Mouse (Mus musculus) embryonic facial prominence, embryonic 10.5 days (tissue): ENCODE results near the gene Has1. TPM values are rescaled to one million over a fixed set of nuclear protein-coding genes. Genes with fewer than 3 reads are reported as not detected.

ENCODE experiments used
- DNase-seq: peaks from one replicate; pipeline ENCODE4 v3.0.0-alpha.2; 2017; ENCODE audit warnings: low spot score
- H3K27ac ChIP-seq: fragments of 300-500 bp; sonication (generic); replicated peaks from 2 replicates; pipeline ENCODE4 v1.5.1; 2016; ENCODE audit warnings: mild to moderate bottlenecking
- H3K27me3 ChIP-seq: fragments of 300-500 bp; sonication (generic); replicated peaks from 2 replicates; pipeline ENCODE4 v1.6.1; 2016; ENCODE audit warnings: low read depth, mild to moderate bottlenecking; ENCODE audit not compliant: poor library complexity, severe bottlenecking
- H3K36me3 ChIP-seq: fragments of 300-500 bp; sonication (generic); replicated peaks from 2 replicates; pipeline ENCODE4 v1.6.1; 2016; ENCODE audit warnings: mild to moderate bottlenecking, moderate library complexity
- H3K4me1 ChIP-seq: fragments of 300-500 bp; sonication (generic); 2 replicates; pipeline ENCODE4 v1.6.1; 2016
- H3K4me3 ChIP-seq: fragments of 300-500 bp; sonication (generic); 2 replicates; pipeline ENCODE4 v1.5.1; 2016; ENCODE audit warnings: mild to moderate bottlenecking, moderate library complexity
- H3K9me3 ChIP-seq: fragments of 300-500 bp; sonication (generic); 2 replicates; pipeline ENCODE4 v1.6.1; 2016; ENCODE audit warnings: mild to moderate bottlenecking
- WGBS: fragments of 180-500 bp; shearing (Covaris S2); methylation state at CpG from one replicate; pipeline ENCODE4 v1.1.7; 2016; 5-methylcytosine and 5-hydroxymethylcytosine counted together
- microRNA counts: library from miRNA; unstranded; fragments of <30 nt; microRNA quantifications from one replicate; lab custom pipeline; 2017
- microRNA-seq: library from miRNA; unstranded; fragments of <30 nt; microRNA quantifications from one replicate; pipeline ENCODE4, GENCODE M21; 2017
- polyA plus RNA-seq: library from polyadenylated mRNA; unstranded; fragments of >200 nt; fragmentation: Nextera tagmentation; extraction: Ambion mirVana; gene quantifications from 2 replicates; pipeline ENCODE4 v1.2.1, GENCODE M21; 2016

Has1 gene
- polyA plus RNA-seq, 1 experiment from 2014 or later = 1.5 TPM

DNA sequence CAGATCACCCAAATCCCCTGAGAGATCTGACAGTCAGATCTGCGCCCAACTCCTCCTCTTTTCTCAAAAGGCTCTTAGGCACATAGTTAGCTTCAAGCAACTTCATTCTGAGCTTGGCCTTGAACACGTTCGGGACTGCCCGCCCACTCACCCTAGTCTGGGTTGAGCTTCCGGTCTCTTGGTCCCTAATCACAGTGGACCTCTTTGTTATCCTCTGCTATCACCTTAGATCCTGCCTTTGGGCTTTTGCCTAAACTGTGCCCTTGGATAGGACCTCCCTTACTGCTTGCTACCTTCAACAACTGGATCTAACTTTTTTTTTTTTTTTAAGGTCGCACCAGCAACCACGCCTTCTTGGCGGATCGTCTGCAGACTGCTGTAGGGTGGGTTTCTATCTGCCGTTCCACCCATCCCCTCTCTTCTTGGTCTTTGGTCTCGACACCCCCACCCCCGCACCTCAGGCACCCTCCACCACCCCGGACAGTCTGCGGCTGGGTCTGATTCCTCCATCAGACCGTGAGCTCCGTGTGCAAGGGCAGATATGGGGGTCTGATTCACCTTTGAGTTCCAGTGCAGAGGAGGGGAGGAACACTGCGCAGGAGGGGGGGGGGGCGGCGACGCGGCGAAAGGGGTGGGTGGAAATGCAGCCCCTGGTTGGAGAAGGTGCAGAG, 28.9 kb downstream of the Has1 start:
- peaks cover 24% of the 10 kb centered on the region for H3K4me1 ChIP-seq
- DNase-seq = peak; percentile 76
- peak overlapping the region; percentile 99 for H3K27ac ChIP-seq
- under 1% methylated on average over 20 of the region's 22 CpGs for WGBS
- H3K36me3 ChIP-seq = peaks cover 14% of the 10 kb centered on the region
- H3K9me3 ChIP-seq = no peaks in the 10 kb centered on the region
- H3K4me3 ChIP-seq = peak overlapping the region; percentile 92
- H3K27me3 ChIP-seq = no peaks in the 10 kb centered on the region

DNA sequence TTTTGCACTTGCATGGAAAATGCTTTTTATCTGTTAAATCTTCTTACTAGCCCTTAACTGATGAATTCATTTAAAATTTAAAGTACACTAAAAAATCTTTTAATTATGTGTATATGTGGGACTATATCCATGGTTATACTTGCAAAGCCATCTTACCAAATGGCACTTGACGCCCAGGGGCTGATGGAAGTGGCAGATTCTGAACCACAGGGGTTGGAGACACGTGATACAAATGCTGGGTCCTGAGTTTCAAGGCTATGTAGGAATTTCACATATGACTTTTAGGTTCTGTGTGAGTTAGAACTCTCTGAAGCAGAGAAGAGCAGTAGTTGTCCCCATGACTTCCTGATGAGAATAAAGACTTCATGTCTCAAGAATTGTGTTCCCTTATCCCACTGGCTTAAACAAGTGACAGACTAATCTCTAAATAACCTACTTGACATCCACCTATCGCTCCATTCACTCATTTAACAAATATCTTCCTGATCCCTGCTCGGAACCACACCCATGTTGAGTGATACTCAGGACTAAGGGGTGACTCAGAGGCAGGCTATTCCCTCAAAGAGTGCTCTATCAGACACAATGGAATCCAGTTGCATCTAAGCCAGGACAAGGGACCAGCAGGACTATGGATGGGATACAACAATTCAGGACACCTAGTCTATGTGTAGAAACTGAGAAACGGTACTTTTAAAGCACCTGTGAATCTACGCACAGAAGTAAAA, 31.2 kb downstream of the Has1 start:
- 78% methylated on average over 6 of the region's 6 CpGs for WGBS
- no peaks in the 10 kb centered on the region for H3K9me3 ChIP-seq
- H3K4me1 ChIP-seq = peaks cover 6% of the 10 kb centered on the region
- no peak for DNase-seq
- H3K36me3 ChIP-seq = no peaks in the 10 kb centered on the region
- no peaks in the 10 kb centered on the region for H3K27me3 ChIP-seq
- no peak overlapping the region for H3K27ac ChIP-seq
- H3K4me3 ChIP-seq = no peak overlapping the region

DNA sequence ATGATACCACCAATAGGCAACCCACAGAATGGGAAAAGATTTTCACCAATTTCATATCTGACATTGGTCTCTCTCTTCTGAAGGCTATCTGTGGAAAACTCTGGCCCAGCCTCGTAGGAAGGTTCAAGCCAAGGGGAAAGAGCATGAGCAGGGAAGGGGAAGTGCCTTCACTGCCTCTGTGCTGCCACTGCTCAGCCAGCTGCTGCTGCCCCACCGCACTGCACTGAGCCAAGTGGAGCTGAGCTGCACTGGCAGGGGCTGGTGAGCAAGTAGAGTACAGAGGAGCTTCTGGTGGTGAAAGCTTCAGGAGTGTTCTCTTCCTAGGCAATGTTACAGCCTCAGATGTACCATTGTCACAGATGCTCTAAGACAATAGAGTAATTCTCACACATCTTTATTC, 59.5 kb downstream of the Has1 start:
- no peak for DNase-seq
- WGBS = 62% methylated on average over 2 of the region's 2 CpGs
- Histone ChIP-seq H3K4me1 (peaks cover 7% of the 10 kb centered on the region; the same call in 1 of the 2 replicates), H3K36me3 (no peaks in the 10 kb centered on the region), H3K27ac (no peak overlapping the region), H3K9me3 (no peaks in the 10 kb centered on the region), H3K4me3 (no peak overlapping the region), H3K27me3 (no peaks in the 10 kb centered on the region)

MicroRNAs encoded within 50 kb of the gene (microRNA counts, 519-probe panel; counts per million panel counts)
- microRNA mmu-let-7e (lab: Ali Mortazavi, UCI) = 6,122 counts per million, percentile 95 among the panel's probes with 10 or more counts
- microRNA mmu-miR-125a-3p (lab: Ali Mortazavi, UCI) = 4,097 counts per million, percentile 77 among the panel's probes with 10 or more counts
- microRNA mmu-miR-125a-5p (lab: Ali Mortazavi, UCI) = 7,794 counts per million, percentile 99 among the panel's probes with 10 or more counts
- microRNA mmu-miR-99b (lab: Ali Mortazavi, UCI) = 5,992 counts per million, percentile 94 among the panel's probes with 10 or more counts

Small RNA genes within 50 kb of the gene (microRNA-seq; reads per million reads assigned to microRNA genes)
- gene Gm25927 (not detected), gene Mir125a (2,784 reads per million, percentile 85 among the genes with 10 or more reads in this experiment), gene Mir99b (26,281 reads per million, percentile 98 among the genes with 10 or more reads in this experiment), gene Mirlet7e (not detected)

Other genes starting within 250 kb of the Has1 start
- gene Lnpep, start 230.2 kb downstream of the Has1 start, polyA plus RNA-seq = 6.3 and 7.7 TPM in 2 replicates
- not detected in 2 replicates for gene Vmn2r90, start 151.5 kb downstream of the Has1 start, polyA plus RNA-seq
- gene Spaca6, start 28.0 kb downstream of the Has1 start, polyA plus RNA-seq = 59.1 and 61.6 TPM in 2 replicates
- not detected in 2 replicates for gene Fpr1, start 28.7 kb upstream of the Has1 start, polyA plus RNA-seq
- gene Fpr2, start 32.6 kb upstream of the Has1 start, polyA plus RNA-seq = not detected in 2 replicates
- not detected in 2 replicates for gene Fpr3, start 32.6 kb upstream of the Has1 start, polyA plus RNA-seq
- not detected in 2 replicates for gene Fpr-rs4, start 166.5 kb upstream of the Has1 start, polyA plus RNA-seq
- gene Vmn2r124, start 194.2 kb upstream of the Has1 start, polyA plus RNA-seq = not detected in 2 replicates
- gene Vmn2r91, start 229.8 kb upstream of the Has1 start, polyA plus RNA-seq = not detected in 2 replicates